12 mouse cellular contexts compared by ENCODE assay signal in genomic region chr3:51908437-51908990, GRCm38 (mm10).
DNase-seq lines count a peak whose midpoint lies in the region; ATAC-seq lines count a peak whose summit lies in the region.
"Had no signal": no experiment of that assay in that cellular context is flagged by ENCODE, and none has a peak within 500 bp of the region (broad histone marks: within the 10 kb centered on the region; RNA-seq: fewer than 3 reads in every experiment).

No protein-coding gene starts in this region.

- DNase-seq in R1 (ENCODE audit: low read depth, low spot score), result peak; percentile 92
- DNase-seq in neural tube, embryonic 11.5 days (ENCODE audit: low spot score), result peak; percentile 41
- no peak for DNase-seq in thymus, postnatal 10 days (ENCODE audit: low spot score in 2 of 2)
- no peak for DNase-seq in right cerebral cortex, adult 18-20 months
- no peak for DNase-seq in spleen, postnatal 4 days (ENCODE audit: low spot score in 2 of 2)
- DNase-seq: gastrocnemius, postnatal 36 days; layer of hippocampus, adult 9-11 months had no signal

- peaks cover 24% of the 10 kb centered on the region for H3K4me1 ChIP-seq in hindbrain, embryonic 15.5 days (replicated peaks)
- H3K4me1 ChIP-seq in hindbrain, embryonic 12.5 days, result peaks cover 28% of the 10 kb centered on the region
- H3K4me1 ChIP-seq in heart, embryonic 16.5 days (ENCODE audit: control insufficient read depth, insufficient read depth, low read length), result peaks cover 37% of the 10 kb centered on the region
- peaks cover 2% of the 10 kb centered on the region; the same call in 1 of the 2 replicates for H3K4me1 ChIP-seq in neural tube, embryonic 11.5 days (ENCODE audit: control insufficient read depth, insufficient read depth, low read length)

- H3K27ac ChIP-seq in hindbrain, embryonic 15.5 days (replicated peaks), result peak overlapping the region; percentile 54; the same call in 1 of the 2 replicates
- no peak overlapping the region for H3K27ac ChIP-seq in hindbrain, embryonic 12.5 days
- peak overlapping the region; percentile 8 for H3K27ac ChIP-seq in heart, embryonic 16.5 days (ENCODE audit: low read length)
- no peak overlapping the region for H3K27ac ChIP-seq in neural tube, embryonic 11.5 days (ENCODE audit: low read depth, low read length)
- H3K27ac ChIP-seq: macrophage had no signal

- 24% methylated on average over 14 of the region's 14 CpGs for WGBS in hindbrain, embryonic 15.5 days
- WGBS in hindbrain, embryonic 12.5 days, result 21% methylated on average over 14 of the region's 14 CpGs
- 27% methylated on average over 14 of the region's 14 CpGs for WGBS in heart, embryonic 16.5 days
- WGBS in neural tube, embryonic 11.5 days, result 23% methylated on average over 14 of the region's 14 CpGs

- no peak overlapping the region for H3K4me2 ChIP-seq in hindbrain, embryonic 15.5 days
- no peak overlapping the region for H3K4me2 ChIP-seq in hindbrain, embryonic 12.5 days (replicated peaks)
- H3K4me2 ChIP-seq in heart, embryonic 16.5 days (ENCODE audit: low read depth, low read length), result peak overlapping the region; percentile 47
- H3K4me2 ChIP-seq in neural tube, embryonic 11.5 days (ENCODE audit: low read depth), result no peak overlapping the region

- H3K9me3 ChIP-seq in hindbrain, embryonic 15.5 days, result no peaks in the 10 kb centered on the region
- no peaks in the 10 kb centered on the region for H3K9me3 ChIP-seq in hindbrain, embryonic 12.5 days (replicated peaks)
- no peaks in the 10 kb centered on the region for H3K9me3 ChIP-seq in heart, embryonic 16.5 days (replicated peaks; ENCODE audit: control insufficient read depth, low read length)
- H3K9me3 ChIP-seq in neural tube, embryonic 11.5 days (ENCODE audit: control insufficient read depth, low read length), result no peaks in the 10 kb centered on the region
- H3K9me3 ChIP-seq: G1E had no signal

- H3K36me3 ChIP-seq in hindbrain, embryonic 15.5 days, result no peaks in the 10 kb centered on the region
- no peaks in the 10 kb centered on the region for H3K36me3 ChIP-seq in hindbrain, embryonic 12.5 days
- H3K36me3 ChIP-seq in heart, embryonic 16.5 days (ENCODE audit: control insufficient read depth, insufficient read depth), result no peaks in the 10 kb centered on the region
- no peaks in the 10 kb centered on the region for H3K36me3 ChIP-seq in neural tube, embryonic 11.5 days (ENCODE audit: control insufficient read depth, insufficient read depth, low read length)
- H3K36me3 ChIP-seq: G1E had no signal

- no peaks in the 10 kb centered on the region for H3K27me3 ChIP-seq in hindbrain, embryonic 15.5 days
- no peaks in the 10 kb centered on the region for H3K27me3 ChIP-seq in hindbrain, embryonic 12.5 days
- H3K27me3 ChIP-seq in heart, embryonic 16.5 days (ENCODE audit: control insufficient read depth, insufficient read depth, low read length), result no peaks in the 10 kb centered on the region
- no peaks in the 10 kb centered on the region for H3K27me3 ChIP-seq in neural tube, embryonic 11.5 days (ENCODE audit: control insufficient read depth, insufficient read depth, low read length)

- H3K9ac ChIP-seq in hindbrain, embryonic 15.5 days, result no peak overlapping the region
- no peak overlapping the region for H3K9ac ChIP-seq in hindbrain, embryonic 12.5 days
- 0 out of 2 replicates have a peak overlapping the region, but pooled peaks have one; percentile 38 for H3K9ac ChIP-seq in heart, embryonic 16.5 days (ENCODE audit: low read length)
- no peak overlapping the region for H3K9ac ChIP-seq in neural tube, embryonic 11.5 days (ENCODE audit: low read length)

- no peak for ATAC-seq in hindbrain, embryonic 15.5 days (ENCODE audit: low FRiP score, low read depth)
- no peak for ATAC-seq in hindbrain, embryonic 12.5 days (ENCODE audit: low FRiP score)
- ATAC-seq in heart, embryonic 16.5 days (replicated peaks; ENCODE audit: extremely low read depth, insufficient read depth, low FRiP score), result peak; percentile 71
- no peak for ATAC-seq in neural tube, embryonic 11.5 days (ENCODE audit: insufficient read depth, low FRiP score, low TSS enrichment)

- no peak overlapping the region for H3K4me3 ChIP-seq in hindbrain, embryonic 15.5 days
- H3K4me3 ChIP-seq in hindbrain, embryonic 12.5 days, result no peak overlapping the region
- 0 out of 2 replicates have a peak overlapping the region, but pooled peaks have one; percentile 8 for H3K4me3 ChIP-seq in heart, embryonic 16.5 days (ENCODE audit: low read length)
- H3K4me3 ChIP-seq in neural tube, embryonic 11.5 days (ENCODE audit: low read depth, low read length), result no peak overlapping the region

Comparison
In these comparisons a context has a peak if more than half of its experiments do, and no peak if none do; other contexts are left out.
1. H3K27ac ChIP-seq: peak in hindbrain, embryonic 15.5 days (single experiment) and heart, embryonic 16.5 days (single experiment); none in hindbrain, embryonic 12.5 days (single experiment) and neural tube, embryonic 11.5 days (single experiment).
2. DNase-seq: peak in R1 (single experiment) and neural tube, embryonic 11.5 days (single experiment); none in thymus, postnatal 10 days (0 of 2), right cerebral cortex, adult 18-20 months (single experiment) and spleen, postnatal 4 days (0 of 2).